Mouse (Mus musculus): ENCODE data around the gene Vmn1r100. TPM values are rescaled to one million over a fixed set of nuclear protein-coding genes. Genes with fewer than 3 reads are reported as not detected.
"Not testable (repeated sequence)": the region's sequence is repeated elsewhere in the genome, so short reads cannot be mapped to it uniquely, and the experiment has no call there.

The Vmn1r100 gene
- not detected in 2 replicates for polyA plus RNA-seq (2015; fragmentation: Nextera tagmentation; extraction: Ambion mirVana)

DNA sequence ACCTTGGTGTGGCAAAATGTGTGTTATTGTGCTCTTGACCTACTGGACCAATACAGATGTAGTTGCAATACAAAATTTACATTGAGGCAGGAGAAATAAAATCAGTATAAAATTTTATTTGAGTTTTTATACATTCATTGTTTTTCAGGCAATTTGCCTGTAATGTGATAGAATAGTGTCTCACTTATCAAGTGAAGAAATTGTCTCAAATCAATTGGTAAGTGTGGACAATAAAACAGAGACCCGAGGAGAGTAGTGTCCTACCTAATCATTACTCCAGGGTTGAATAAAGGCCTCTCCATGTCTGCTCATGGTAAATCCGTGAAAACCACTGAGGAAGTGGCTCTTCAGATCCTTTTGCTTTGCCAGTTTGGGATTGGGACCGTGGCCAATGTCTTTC, at the start of gene Vmn1r100:
Vmn1r100 (plus strand) TSS at position 301 of the 400 bp plus-strand sequence.
- H3K4me2 ChIP-seq (replicated peaks; ENCODE audit: low read depth, low read length); H3K27me3 ChIP-seq (ENCODE audit: insufficient read depth, low read length); ATAC-seq (ENCODE audit: low FRiP score, low TSS enrichment); H3K9me3 ChIP-seq (ENCODE audit: low read length); H3K9ac ChIP-seq (replicated peaks; ENCODE audit: low read length); H3K4me1 ChIP-seq (ENCODE audit: insufficient read depth, low read length); H3K36me3 ChIP-seq (ENCODE audit: insufficient read depth, low read length); H3K27ac ChIP-seq (ENCODE audit: low read length); H3K4me3 ChIP-seq (ENCODE audit: low read length): not testable (repeated sequence)
- WGBS: no CpG with 5 or more reads among the region's 3 CpGs

DNA sequence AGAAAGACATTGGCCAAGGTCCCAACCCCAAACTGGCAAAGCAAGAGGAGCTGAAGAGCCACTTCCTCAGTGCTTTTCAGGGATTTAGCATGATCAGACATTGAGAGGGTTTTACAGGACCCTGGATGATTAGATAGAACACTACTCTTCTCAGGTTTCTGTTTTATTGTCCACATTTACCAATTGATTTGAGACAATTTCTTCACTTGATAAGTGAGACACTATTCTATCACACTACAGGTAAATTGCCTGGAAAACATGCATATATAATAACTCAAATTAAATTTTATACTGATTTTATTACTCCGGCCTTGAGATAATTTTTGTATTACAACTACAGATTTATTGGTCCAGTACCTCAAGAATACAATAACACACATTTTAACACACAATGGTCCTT, 42.4 kb upstream of the Vmn1r100 start, which contains the start of gene Gm5728:
Gm5728 (minus strand) TSS at position 101 of the 400 bp plus-strand sequence.
- WGBS: no CpG with 5 or more reads among the region's 1 CpGs
- H3K9ac ChIP-seq (replicated peaks; ENCODE audit: low read length); H3K4me2 ChIP-seq (replicated peaks; ENCODE audit: low read depth, low read length); H3K4me1 ChIP-seq (ENCODE audit: insufficient read depth, low read length); H3K36me3 ChIP-seq (ENCODE audit: insufficient read depth, low read length); H3K4me3 ChIP-seq (ENCODE audit: low read length); H3K27me3 ChIP-seq (ENCODE audit: insufficient read depth, low read length); ATAC-seq (ENCODE audit: low FRiP score, low TSS enrichment); H3K9me3 ChIP-seq (ENCODE audit: low read length); H3K27ac ChIP-seq (ENCODE audit: low read length): not testable (repeated sequence)

DNA sequence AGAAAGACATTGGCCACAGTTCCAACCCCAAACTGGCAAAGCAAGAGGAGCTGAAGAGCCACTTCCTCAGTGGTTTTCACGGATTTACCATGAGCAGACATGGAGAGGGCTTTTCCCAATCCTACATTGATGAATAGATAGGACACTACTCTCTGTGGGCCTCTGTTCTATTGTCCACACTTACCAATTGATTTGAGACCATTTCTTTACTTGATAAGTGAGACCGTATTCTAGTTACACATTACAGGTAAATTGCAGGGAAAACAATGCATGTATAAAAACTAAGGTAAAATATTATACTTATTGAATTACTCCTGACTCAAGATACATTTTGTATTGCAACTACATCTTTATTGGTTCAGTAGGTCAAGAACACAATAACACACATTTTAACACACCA, 24.8 kb downstream of the Vmn1r100 start, which contains the start of gene Vmn1r101:
Vmn1r101 (minus strand) TSS at position 101 of the 400 bp plus-strand sequence.
- H3K36me3 ChIP-seq (ENCODE audit: insufficient read depth, low read length); H3K4me1 ChIP-seq (ENCODE audit: insufficient read depth, low read length); H3K27ac ChIP-seq (ENCODE audit: low read length); H3K4me3 ChIP-seq (ENCODE audit: low read length); H3K9me3 ChIP-seq (ENCODE audit: low read length); H3K9ac ChIP-seq (replicated peaks; ENCODE audit: low read length); H3K4me2 ChIP-seq (replicated peaks; ENCODE audit: low read depth, low read length); ATAC-seq (ENCODE audit: low FRiP score, low TSS enrichment); H3K27me3 ChIP-seq (ENCODE audit: insufficient read depth, low read length): not testable (repeated sequence)
- WGBS: no CpG with 5 or more reads among the region's 2 CpGs

Other genes with a start within 250 kb of the Vmn1r100 start
- not detected in 2 replicates for gene Vmn1r94, start 249.6 kb upstream of the Vmn1r100 start, polyA plus RNA-seq (2015; fragmentation: Nextera tagmentation; extraction: Ambion mirVana)
- gene Vmn1r95, start 224.2 kb upstream of the Vmn1r100 start, polyA plus RNA-seq (2015; fragmentation: Nextera tagmentation; extraction: Ambion mirVana): not detected in 2 replicates
- not detected in 2 replicates for gene Gm6164, start 212.3 kb upstream of the Vmn1r100 start, polyA plus RNA-seq (2015; fragmentation: Nextera tagmentation; extraction: Ambion mirVana)
- not detected in 2 replicates for gene Gm4498, start 184.1 kb upstream of the Vmn1r100 start, polyA plus RNA-seq (2015; fragmentation: Nextera tagmentation; extraction: Ambion mirVana)
- gene Gm5890, start 155.1 kb upstream of the Vmn1r100 start, polyA plus RNA-seq (2015; fragmentation: Nextera tagmentation; extraction: Ambion mirVana): not detected in 2 replicates
- gene Gm4133, start 83.9 kb upstream of the Vmn1r100 start, polyA plus RNA-seq (2015; fragmentation: Nextera tagmentation; extraction: Ambion mirVana): not detected in 2 replicates
- gene Gm5728, start 42.5 kb upstream of the Vmn1r100 start, polyA plus RNA-seq (2015; fragmentation: Nextera tagmentation; extraction: Ambion mirVana): not detected in 2 replicates
- not detected in 2 replicates for gene Vmn1r101, start 24.7 kb downstream of the Vmn1r100 start, polyA plus RNA-seq (2015; fragmentation: Nextera tagmentation; extraction: Ambion mirVana)
- gene Gm10670, start 57.0 kb downstream of the Vmn1r100 start, polyA plus RNA-seq (2015; fragmentation: Nextera tagmentation; extraction: Ambion mirVana): not detected in 2 replicates
- gene Vmn1r103, start 92.6 kb downstream of the Vmn1r100 start, polyA plus RNA-seq (2015; fragmentation: Nextera tagmentation; extraction: Ambion mirVana): not detected in 2 replicates
- not detected in 2 replicates for gene Vmn1r104, start 115.9 kb downstream of the Vmn1r100 start, polyA plus RNA-seq (2015; fragmentation: Nextera tagmentation; extraction: Ambion mirVana)
- not detected in 2 replicates for gene Gm5726, start 127.8 kb downstream of the Vmn1r100 start, polyA plus RNA-seq (2015; fragmentation: Nextera tagmentation; extraction: Ambion mirVana)
- not detected in 2 replicates for gene Gm4141, start 158.3 kb downstream of the Vmn1r100 start, polyA plus RNA-seq (2015; fragmentation: Nextera tagmentation; extraction: Ambion mirVana)
- gene Gm4513, start 181.1 kb downstream of the Vmn1r100 start, polyA plus RNA-seq (2015; fragmentation: Nextera tagmentation; extraction: Ambion mirVana): not detected in 2 replicates